Mouse (Mus musculus) frontal cortex, postnatal 14 days (tissue): ENCODE results near the gene Dpp9.

ENCODE experiments used
- DNase-seq, 2 experiments: peaks; one replicate each; pipeline ENCODE4 v3.0.0; 2022; ENCODE audit warnings: low spot score in 2 of 2

The Dpp9 gene

DNA sequence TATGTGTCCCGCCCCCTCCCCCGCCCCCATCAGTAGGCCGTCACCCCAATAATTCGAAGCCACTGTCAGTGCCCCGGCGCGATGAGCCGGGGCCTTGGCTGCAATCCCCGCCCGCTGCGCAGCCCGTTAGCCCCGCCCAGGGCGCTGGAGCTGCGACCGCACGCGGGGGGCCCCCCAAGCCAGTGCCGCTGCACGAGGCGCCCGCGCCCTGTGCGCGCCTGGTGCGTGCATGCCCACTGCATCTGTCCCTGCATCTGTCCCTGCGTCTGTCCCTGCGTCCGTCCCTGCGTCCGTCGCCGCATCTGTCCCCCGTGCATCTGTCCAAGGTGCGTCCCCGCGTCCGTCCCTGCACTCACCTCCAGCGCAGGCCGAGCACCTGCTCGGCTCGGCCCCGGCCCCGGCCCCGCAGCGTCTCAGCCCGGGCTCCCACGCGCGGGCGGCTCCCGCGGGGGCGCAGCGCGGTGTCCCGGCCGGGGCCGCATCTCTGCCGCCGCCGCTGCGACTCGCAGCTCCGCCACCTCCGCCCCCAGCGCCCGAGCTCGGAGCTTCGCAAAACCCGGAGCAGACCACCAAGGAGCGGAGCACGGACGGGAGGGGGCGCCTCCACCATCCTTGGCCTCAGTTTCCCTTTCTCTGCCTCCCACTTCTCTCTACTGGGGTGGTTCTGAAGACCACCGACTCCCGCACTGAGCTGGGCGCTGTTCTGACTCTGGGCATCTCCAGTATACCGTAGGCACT, 78.7 kb downstream of the Dpp9 start, which contains the start of gene Sema6b:
Gene Sema6b (minus strand): TSS at position 486 of the 738 bp plus-strand sequence.
- DNase-seq: peak in 1 of 2 experiments; percentile 75

DNA sequence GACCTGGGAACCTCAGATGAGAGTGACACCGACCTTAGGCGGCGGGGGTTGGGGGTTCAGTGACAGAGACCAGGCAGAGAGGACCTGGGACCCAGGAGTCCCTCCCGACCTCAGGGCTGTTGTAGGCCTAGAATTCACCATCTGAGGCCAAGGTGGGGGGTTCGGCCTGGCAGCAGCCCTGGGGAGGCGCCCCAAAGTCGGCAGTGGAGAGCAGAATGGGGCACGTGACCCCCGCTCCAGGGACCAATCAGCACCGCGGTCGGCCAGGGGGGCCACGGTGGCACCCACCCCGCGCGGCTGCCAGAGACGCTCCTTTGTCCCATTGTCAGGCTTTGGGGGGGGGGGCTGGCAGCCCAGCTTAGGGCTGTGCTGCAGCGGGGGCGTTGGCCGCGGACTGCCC, 79.3 kb downstream of the Dpp9 start:
- DNase-seq: no peak

DNA sequence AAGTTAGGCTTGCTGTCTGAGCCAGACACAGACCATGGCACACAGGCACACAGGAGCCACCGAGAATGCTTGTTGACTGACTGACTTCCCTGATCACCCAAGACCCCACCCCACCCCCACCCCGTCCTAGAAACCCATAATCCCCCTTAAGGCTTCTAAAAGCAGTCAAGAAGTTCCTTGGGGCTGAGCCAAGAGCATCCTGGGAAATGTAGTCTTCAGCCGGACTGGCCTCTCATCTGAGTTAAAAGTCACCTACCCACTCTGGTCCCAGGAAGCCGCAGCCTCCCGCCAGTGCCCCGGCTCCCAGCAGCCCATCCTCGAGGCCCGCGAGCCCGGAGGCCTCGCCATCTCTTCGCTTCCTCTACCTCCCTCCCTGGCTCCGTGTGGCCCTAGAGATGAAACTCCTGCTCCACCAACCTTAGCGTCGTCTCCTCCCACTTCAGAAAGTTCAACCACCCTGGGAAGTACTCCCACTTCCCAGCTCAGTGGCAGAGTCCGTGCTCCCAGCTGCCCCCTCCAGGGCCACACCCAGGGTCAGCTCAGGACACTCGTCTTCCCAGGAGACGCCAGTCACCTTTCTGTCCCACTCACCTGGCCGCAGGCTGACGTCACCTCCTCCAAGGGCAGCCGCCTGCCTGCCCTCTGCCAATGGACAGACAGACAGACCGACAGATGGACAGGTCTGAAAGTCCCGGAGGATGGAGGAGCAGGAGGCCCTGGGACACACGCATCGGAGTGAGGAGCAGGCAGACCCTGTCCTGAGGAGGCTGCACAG, 80.7 kb downstream of the Dpp9 start:
- no peak for DNase-seq
